Mouse (Mus musculus): ENCODE measurements around the gene Rspry1.

Gene Rspry1

DNA sequence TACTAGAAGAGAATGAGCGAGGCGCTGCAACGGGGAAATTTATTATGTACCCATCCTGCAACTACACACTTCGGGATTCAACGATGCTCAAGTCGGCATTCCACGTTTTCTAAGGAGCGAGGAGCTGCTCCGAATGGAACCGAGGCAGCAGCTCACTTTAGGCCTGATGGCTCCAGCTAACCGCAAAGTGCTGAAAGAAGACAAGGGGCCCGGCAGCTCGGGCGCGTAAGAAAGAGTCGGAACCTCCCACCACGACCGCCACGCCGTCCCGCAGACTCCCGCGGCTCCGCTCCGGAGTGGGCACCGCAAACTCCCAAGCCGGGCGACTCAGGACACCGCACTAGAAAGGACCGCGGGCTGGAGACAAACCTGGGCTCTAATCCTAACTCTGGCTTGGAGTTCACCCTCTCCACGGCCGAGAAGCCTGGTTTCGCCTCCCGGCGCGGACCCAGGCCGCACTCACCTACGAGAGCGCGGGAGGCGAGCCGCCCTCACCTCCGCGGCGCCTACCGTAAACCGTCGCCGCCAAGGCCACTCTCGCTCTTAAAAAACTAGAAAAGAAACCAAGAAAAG lies 617 bp upstream of the Rspry1 start:
- intact Hi-C loops (cut with DNase I): loop anchor here (5.0 kb wide), 1 partner anchor 101 kb away; no protein-coding TSS in a partner anchor

DNA sequence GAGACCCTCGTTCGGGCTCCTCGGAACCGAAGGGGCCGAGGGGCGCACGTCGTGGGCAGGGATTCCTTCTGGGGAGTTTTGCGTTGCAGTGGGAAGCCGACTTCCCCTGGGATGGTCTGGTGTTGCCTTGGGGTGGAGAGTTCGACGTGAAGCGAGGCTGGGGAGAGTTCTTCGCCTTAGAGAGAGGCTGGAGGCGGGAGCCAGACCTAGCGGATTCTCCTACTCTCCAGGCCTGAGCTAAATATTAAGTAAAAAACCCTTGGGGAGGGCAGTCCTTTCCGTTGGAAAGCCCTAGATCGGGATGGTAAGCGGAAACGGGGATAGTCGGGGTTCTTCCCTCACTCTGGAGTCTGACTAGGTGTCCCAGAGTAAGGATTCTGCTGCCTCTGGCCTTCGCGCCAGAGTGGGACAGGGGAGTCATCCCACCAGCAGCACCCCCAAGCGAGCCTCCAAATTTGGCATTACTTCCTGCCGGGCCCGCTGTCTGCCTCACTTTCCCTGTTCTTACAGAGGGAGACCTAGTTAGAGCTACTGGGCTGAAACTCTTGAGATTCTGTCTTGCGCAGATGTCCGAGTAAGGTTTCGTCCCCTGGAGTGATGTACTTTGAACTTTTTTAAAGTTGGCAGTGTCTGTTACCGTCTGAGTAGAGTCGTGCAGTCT lies 864 bp downstream of the Rspry1 start:
- intact Hi-C loops (cut with DNase I): loop anchor here (5.0 kb wide), 1 partner anchor 100 kb away; no protein-coding TSS in a partner anchor

DNA sequence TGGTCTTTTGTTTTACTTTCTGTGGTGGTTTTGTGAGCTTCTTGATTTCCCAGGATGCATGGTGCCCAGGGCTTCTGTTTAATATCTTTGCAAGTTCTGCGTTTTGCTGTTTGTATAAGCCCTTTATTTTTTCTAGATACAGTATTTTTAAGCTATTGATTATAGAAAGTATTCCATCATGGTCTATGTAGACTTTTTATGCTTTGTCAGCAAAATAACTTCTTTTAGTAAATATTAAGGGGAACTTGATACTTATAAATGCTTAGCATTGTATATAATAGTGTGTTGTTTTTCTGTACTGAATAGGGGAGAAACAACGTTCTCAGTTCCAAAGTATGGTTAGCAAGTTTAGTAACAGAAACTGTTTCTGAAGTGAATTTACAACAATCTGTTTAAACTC lies 2.3 kb downstream of the Rspry1 start:
- intact Hi-C loops (cut with DNase I): loop anchor here (5.0 kb wide), 1 partner anchor 98 kb away; no protein-coding TSS in a partner anchor

DNA sequence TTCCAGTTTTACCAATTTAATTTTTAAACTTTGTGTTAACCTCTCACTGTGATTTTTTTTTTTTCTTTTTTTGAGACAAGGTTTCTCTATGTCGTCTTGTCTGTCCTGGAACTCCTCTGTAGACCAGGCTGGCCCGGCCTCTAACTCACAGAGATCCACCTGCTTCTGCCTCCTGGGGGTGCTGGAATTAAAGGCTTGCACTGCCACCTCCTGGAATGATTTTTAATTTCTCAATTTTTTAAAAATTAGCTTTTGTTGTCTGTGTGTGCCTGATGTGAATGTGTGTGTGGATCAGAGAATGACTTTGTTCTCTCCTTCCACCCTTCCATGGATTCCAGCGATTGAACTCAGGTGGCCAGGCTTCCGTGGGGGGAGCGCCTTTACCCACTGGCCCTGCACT lies 5.3 kb downstream of the Rspry1 start:
- intact Hi-C loops (cut with DNase I): no loop called here

DNA sequence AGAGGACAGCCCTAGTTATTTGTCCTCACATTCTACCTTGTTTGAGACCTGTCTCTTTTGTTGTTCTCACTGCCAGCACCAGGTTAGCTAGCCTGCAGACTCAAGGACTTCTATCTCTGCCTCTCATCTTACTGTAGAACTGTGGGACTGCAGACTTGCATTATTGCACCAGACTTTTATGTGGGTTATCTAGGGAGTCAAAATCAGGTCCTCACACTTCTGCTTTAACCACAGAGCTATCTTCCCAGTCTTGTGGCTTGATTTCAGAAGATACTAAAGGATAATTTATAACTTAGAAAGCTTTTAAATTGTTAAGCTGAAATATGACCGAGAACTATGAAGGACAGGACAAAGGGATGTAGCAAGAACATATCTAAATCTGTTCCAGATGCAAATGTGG lies 23.1 kb downstream of the Rspry1 start:
- intact Hi-C loops (cut with DNase I): no loop called here

DNA sequence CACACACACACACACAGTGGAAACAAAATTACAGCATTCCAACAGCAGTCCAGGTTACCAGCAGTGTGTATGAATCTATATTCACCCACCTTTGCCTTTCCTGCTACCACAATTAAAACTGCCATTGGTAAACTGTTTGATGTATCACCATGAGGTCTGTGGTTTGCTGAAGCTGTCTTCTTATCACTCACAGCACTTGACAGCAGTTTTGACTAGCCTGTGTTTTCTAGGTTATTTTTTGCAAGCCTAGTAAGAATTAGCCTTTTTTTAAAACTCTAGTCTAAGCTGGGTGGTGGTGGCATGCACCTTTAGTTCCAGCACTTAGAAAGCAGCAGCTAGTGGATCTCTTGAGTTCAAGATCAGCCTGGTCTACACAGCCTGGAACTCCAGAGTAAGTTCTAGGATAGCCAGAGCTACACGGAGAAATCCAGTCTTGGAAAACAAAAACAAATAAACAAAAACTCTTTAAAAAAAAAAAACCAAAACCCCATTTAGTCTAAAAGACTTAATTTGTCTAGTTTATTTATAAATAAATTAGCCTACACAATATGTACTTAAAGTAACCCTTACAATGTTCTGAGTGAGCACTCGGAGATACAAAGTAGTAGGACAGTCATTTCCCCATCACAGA lies 31.9 kb downstream of the Rspry1 start:
- intact Hi-C loops (cut with DNase I): no loop called here

DNA sequence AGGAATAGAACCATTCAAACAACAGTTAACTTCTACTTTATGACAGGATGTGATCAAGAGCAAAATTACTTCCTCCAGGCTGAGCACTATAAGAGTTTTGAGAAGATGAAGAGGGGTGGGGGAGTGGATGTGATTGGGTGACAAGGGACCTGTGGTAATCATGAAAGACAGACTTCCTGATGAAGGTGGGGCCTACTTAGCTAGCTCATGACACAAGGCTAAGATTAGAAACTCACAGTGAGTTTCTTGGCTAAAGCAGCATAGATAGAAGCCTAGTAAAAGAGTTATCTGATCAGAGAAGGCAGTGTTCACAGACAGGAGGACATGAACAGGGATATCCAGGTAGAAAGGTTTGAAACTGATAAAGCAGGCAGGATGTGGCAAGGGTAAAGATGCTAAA lies 32.5 kb downstream of the Rspry1 start:
- intact Hi-C loops (cut with DNase I): no loop called here

DNA sequence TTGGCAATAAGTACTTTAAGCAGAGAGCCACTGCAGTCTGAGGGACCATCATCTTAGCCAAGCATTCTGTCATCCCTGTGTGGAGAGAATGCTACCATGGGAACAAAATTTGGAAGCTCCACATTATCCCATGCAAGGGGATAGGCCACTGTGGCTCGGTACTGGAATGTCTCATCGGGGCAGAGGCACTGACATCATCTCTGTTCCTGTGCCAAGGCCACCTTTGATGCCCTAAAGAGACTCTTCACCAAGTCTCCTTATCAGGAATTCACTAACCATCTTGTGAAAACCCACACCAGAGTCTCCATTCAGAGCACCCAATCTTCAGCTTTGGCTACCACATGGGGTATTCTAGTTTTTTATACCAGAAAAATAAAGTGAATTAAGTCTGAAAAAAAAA lies 39.4 kb downstream of the Rspry1 start:
- intact Hi-C loops (cut with DNase I): loop anchor here (10.0 kb wide), 1 partner anchor 46 kb away; no protein-coding TSS in a partner anchor

DNA sequence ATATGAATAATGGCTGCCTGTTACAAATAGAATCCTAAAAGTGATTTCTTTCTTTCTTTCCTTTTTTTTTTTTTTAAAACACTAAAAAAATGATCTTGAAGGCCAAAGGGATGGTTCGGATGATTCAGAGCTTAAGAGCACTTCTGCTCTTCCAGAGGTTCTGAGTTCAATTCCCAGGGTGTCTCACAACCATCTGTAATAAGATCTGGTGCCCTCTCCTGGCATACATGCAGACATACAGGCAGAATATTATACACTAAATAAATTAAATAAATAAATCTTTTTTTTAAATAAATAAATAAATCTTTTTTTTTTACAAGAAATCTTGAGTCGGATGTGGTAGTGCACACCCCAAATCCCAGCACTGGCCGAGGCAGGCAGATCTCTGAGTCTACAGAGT lies 40.2 kb downstream of the Rspry1 start:
- intact Hi-C loops (cut with DNase I): loop anchor here (10.0 kb wide), 1 partner anchor 47 kb away; no protein-coding TSS in a partner anchor

DNA sequence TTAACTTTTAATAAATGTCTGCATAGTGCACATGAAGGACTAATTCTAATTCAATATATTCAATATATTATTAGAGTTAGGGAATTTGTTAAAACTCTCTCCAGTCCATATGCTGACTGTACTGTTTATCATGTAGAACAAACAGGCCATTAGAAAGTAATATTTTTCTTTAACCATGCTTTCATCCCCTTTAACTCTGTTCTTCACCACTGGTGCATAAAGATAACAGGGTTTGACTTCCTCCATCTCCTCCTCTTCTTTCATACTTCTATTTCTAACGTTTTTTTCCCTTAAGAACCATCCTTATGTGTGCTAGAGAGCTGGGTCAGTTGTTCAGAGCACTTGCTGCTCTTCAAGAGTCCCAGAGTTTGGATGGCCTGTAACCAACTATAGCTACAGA lies 43.5 kb downstream of the Rspry1 start:
- intact Hi-C loops (cut with DNase I): loop anchor here (10.0 kb wide), 1 partner anchor 50 kb away; no protein-coding TSS in a partner anchor

DNA sequence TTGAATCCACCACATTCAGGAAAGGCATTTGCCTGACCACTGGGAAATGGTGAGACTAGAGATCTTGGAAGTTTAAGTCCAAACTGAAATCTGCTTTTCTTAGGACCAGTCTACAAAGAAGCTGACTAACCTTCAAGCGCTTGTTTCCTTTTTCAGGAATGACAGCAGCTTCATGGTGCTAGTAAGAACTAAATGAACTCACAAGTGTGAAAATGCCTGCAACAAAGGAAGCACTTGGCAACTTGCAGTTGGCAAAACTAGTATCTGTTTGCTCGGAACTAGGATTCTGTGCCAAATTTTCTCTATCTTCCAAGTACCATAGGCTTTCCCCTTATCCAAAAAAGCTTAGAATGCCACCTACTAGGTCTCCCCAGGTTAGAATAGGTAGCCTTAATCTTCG lies 44.4 kb downstream of the Rspry1 start:
- intact Hi-C loops (cut with DNase I): loop anchor here (10.0 kb wide), 1 partner anchor 51 kb away; no protein-coding TSS in a partner anchor

DNA sequence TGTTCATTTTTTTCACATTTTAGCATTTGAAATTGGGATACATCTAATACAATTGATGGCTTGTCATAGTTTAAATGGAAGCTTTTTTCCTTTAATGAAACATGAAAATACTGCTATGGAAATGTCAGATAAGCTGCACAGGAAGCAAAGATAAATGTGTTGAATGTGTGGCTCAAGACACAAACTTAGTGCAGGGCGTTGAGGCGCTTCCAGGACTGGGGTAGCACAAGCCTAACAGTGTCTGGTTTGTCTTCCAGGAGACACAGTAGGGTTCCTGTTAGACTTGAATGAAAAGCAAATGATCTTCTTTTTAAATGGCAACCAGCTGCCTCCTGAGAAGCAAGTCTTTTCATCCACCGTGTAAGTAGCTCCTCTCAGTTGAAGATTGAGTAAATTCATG lies 47.8 kb downstream of the Rspry1 start:
- intact Hi-C loops (cut with DNase I): loop anchor here (10.0 kb wide), 1 partner anchor 55 kb away; no protein-coding TSS in a partner anchor

DNA sequence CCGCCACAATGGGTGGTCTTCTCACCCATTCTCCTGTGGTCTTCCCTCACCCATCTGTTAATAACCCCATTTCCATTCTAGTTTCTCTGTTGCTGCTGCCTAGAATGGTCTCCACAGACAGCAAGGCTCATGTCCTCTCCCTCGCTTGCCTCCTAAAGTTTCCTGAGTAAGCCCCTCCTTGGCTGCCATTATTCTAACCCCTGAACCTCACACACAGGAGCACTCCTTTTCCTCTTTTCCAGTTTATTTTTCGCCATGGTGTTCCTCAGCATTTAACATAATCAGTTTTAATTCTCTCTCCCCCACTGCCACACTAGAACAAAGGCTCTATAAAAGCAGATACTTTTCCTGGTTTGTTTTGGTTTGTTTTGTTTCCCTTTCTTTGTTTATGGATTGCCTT lies 51.2 kb downstream of the Rspry1 start:
- intact Hi-C loops (cut with DNase I): no loop called here

DNA sequence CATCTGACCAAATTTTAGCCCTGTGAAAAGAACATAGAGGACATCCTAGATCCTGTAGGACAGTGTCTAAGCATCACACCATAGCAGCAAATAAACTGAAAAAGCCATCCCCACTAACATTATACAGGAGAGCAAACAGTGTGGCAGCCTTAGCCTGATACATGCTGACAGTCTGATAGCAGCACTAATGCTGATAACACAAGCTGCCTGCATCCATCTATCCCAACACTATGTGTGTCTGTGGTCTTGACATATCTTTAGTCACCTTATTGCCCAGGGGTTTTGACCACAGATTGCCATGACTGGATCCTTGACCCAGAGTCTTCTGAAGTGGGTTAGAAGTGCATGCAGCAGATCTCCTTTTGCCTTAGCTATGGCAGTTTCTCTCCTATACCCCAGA lies 53.3 kb downstream of the Rspry1 start:
- intact Hi-C loops (cut with DNase I): no loop called here

DNA sequence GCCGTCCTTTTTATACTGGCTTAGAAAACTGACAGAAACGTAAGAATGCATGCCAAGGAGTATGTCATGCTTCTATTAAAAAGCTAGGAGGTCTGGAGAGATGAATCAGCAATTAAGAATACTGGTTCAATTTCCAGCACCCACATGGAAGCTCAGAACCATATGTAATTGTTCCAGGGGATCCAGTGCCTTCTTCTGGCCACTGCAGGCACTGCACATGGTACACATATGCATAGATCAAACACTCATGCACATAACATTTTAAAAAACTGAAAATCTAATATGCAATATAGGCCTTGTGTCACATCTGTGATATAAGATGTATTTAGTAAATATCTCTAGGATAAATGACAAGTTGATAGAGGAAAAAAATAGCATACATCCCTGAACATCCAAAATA lies 56.3 kb downstream of the Rspry1 start:
- intact Hi-C loops (cut with DNase I): no loop called here

DNA sequence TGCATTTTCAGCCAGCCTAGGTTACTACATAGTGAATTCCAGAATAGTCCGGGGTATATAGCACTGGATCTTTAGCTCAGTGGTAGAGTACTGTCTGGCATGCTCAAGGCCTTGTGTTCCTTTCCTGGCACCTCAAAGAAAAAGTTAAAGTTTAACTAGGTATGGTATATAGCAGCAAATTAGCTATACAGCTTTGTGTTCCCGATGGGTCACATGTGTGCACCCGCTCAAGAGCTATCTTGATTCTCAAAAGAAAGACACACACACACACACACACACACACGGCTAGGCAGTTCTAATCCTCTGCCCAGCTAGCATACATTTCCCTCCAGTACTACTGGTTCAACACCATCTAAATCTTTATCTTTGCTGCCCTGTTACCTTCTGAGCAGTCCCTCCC lies 58.7 kb downstream of the Rspry1 start:
- intact Hi-C loops (cut with DNase I): no loop called here

DNA sequence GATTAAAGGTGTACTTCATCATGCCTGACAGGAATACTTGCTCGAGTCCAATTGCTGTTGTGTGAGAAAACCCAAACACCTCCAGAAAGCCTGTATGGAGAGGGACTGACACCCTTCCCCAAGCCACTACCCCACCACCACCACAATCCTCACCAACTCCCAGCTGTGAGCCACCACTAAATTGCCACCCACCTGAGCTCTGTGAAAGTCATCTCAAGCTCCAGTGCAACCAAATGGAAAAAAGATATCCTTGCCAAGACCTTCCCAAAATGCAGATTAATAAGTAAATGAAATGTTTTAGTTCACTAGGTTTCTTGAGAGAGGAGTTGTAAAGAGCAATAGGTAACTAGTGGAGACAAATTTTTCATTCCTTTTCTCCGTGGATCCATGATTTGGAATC lies 63.0 kb downstream of the Rspry1 start:
- intact Hi-C loops (cut with DNase I): no loop called here

DNA sequence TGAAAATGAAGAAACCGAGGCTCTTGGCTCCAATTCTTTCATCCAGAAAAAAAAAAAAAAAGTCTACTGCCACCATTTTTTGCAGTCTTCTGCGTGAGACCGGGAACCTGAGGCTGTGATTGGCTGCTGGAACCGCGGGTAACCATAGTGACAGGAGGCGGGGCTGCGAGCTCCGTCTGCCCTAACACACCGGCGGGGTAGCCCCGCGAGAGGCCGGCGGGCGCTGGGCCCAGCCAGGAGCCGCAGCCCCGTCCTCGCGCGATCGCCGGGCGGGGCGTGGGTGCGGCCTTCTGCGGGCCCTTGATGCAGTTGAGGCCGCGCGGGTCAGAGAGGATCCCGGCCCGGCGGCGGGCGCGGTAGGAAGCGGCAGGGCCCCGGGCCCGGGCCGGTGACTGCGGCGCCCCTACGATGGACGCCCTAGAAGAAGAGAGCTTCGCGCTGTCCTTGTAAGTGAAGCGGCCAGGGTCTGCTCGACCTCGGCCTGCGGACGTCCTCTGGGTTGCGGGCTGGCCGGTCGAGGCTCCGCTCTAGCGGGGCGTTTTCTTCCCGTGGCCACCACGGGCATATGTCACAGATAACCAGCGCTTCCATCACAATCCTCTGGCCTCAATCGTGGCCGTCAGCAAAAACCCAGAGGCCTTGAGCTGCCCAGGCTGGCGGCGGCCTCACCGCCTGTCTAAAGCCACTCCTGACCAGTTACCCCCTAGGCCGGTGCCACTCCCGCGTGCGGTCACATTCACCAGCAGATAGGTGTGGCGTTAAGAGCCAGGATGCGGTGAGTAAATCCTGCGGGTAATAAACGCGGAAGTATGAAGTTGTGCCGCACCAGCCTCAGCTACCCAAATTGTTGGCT lies 64.9 kb downstream of the Rspry1 start, which contains the start of gene Arl2bp:
Gene Arl2bp (plus strand): TSS at position 145 of the 853 bp plus-strand sequence.
- intact Hi-C loops (cut with DNase I): no loop called here

DNA sequence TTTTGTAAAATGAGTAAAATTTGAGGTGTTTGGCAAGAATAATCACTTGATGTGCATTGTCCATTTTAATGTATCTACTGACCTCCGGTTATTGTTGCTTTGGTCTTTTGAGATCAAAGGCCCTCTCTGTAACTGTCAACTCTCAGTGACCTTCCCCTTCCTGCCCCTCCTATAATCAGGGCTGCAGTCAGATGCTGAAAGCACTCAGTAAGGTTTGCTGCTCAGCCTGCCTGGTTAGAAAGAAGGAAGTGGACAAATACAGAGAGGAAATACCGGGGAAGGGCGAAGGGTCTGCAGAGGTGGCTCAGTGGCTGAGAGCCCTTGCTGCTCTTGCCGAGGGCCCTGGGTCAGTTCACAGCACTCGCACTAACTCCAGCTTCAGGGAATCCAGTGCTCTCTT lies 72.6 kb downstream of the Rspry1 start:
- intact Hi-C loops (cut with DNase I): no loop called here

DNA sequence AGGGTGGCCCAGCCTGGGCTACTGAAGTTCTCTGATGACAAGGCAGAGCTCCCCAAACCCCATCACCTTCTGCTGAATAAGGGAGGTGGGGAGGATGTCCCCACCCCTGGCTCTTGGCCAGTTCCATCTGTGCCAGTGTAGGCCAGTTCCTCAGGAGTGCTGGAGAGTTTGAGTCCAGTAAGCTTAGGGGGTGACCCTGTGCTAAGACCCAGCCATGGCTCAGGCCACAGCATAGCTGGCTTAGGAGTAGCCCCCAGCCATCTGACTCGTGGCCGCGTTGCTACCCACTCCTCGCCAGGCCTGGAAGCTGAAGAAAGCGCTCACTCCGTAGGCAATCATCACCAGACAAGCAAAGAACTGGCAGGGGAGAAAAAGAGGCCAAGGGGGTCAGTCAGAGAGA lies 74.2 kb downstream of the Rspry1 start:
- intact Hi-C loops (cut with DNase I): no loop called here

DNA sequence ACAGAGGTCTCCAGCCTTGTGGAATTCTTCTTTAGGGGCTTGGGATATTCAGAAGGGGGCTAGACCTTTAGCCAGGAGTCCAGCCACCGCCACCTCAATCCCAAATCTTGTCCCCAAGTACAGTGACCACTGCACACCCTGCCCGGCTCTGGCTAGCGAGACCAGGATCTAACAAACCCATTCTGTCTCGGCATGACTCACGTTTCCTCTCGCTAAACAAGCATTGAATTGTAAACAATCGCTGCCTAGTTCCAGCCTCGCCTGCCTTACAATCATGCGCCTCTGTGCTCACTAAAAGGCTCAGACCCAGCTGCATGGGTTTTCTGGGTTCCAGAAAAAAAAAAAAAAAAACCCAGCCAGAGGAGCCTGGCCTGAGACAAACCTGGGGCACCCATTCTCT lies 76.8 kb downstream of the Rspry1 start:
- intact Hi-C loops (cut with DNase I): no loop called here
